Mouse (Mus musculus): ENCODE data around the gene Gm20388. TPM values are rescaled to one million over a fixed set of nuclear protein-coding genes. Genes with fewer than 3 reads are reported as not detected.
A peak's percentile ranks its signal among the peaks of the same experiment; 100 is the strongest.

The Gm20388 gene
- polyA plus RNA-seq, 1 experiment, result 59.3 TPM

- DNase-seq (ENCODE audit: low read depth), result peak; percentile 87
- TF ChIP-seq CTCF (IDR thresholded peaks at IDR 0.05; ENCODE audit: borderline replicate concordance, extremely low read depth, insufficient read depth, insufficient read length), result peak; percentile 27; the same call in 1 of the 2 replicates
- no peak for TF ChIP-seq POLR2A (IDR thresholded peaks at IDR 0.05; ENCODE audit: borderline replicate concordance, extremely low read depth, insufficient read depth, insufficient read length, poor library complexity, severe bottlenecking)
Measured at GRCm38 (mm10) chr8:124286461-124287124, 4376.0 kb downstream of the Gm20388 start.

GRCm38 (mm10) chr8:124288215-124288864 lies 4377.7 kb downstream of the Gm20388 start:
- DNase-seq (ENCODE audit: low read depth), result no peak
- no peak for TF ChIP-seq CTCF (IDR thresholded peaks at IDR 0.05; ENCODE audit: borderline replicate concordance, extremely low read depth, insufficient read depth, insufficient read length)
- no peak for TF ChIP-seq POLR2A (IDR thresholded peaks at IDR 0.05; ENCODE audit: borderline replicate concordance, extremely low read depth, insufficient read depth, insufficient read length, poor library complexity, severe bottlenecking)

GRCm38 (mm10) chr8:124289481-124290050 lies 4378.9 kb downstream of the Gm20388 start:
- DNase-seq (ENCODE audit: low read depth), result no peak
- no peak for TF ChIP-seq POLR2A (IDR thresholded peaks at IDR 0.05; ENCODE audit: borderline replicate concordance, extremely low read depth, insufficient read depth, insufficient read length, poor library complexity, severe bottlenecking)
- TF ChIP-seq CTCF (IDR thresholded peaks at IDR 0.05; ENCODE audit: borderline replicate concordance, extremely low read depth, insufficient read depth, insufficient read length), result no peak

GRCm38 (mm10) chr8:124290911-124291691 lies 4380.5 kb downstream of the Gm20388 start:
- TF ChIP-seq POLR2A (IDR thresholded peaks at IDR 0.05; ENCODE audit: borderline replicate concordance, extremely low read depth, insufficient read depth, insufficient read length, poor library complexity, severe bottlenecking) (no peak), CTCF (IDR thresholded peaks at IDR 0.05; ENCODE audit: borderline replicate concordance, extremely low read depth, insufficient read depth, insufficient read length) (peak; percentile 26; the same call in 1 of the 2 replicates)
- DNase-seq (ENCODE audit: low read depth), result no peak

- TF ChIP-seq POLR2A (IDR thresholded peaks at IDR 0.05; ENCODE audit: borderline replicate concordance, extremely low read depth, insufficient read depth, insufficient read length, poor library complexity, severe bottlenecking) (no peak), CTCF (IDR thresholded peaks at IDR 0.05; ENCODE audit: borderline replicate concordance, extremely low read depth, insufficient read depth, insufficient read length) (no peak)
- DNase-seq (ENCODE audit: low read depth), result no peak
Measured at GRCm38 (mm10) chr8:124291693-124292092, 4381.1 kb downstream of the Gm20388 start.

GRCm38 (mm10) chr8:124292965-124293364 lies 4382.3 kb downstream of the Gm20388 start:
- no peak for DNase-seq (ENCODE audit: low read depth)
- TF ChIP-seq CTCF (IDR thresholded peaks at IDR 0.05; ENCODE audit: borderline replicate concordance, extremely low read depth, insufficient read depth, insufficient read length) (no peak), POLR2A (IDR thresholded peaks at IDR 0.05; ENCODE audit: borderline replicate concordance, extremely low read depth, insufficient read depth, insufficient read length, poor library complexity, severe bottlenecking) (no peak)

GRCm38 (mm10) chr8:124294425-124294824 lies 4383.8 kb downstream of the Gm20388 start:
- TF ChIP-seq POLR2A (IDR thresholded peaks at IDR 0.05; ENCODE audit: borderline replicate concordance, extremely low read depth, insufficient read depth, insufficient read length, poor library complexity, severe bottlenecking), result no peak
- no peak for TF ChIP-seq CTCF (IDR thresholded peaks at IDR 0.05; ENCODE audit: borderline replicate concordance, extremely low read depth, insufficient read depth, insufficient read length)
- no peak for DNase-seq (ENCODE audit: low read depth)

GRCm38 (mm10) chr8:124294900-124295299 lies 4384.3 kb downstream of the Gm20388 start:
- no peak for TF ChIP-seq CTCF (IDR thresholded peaks at IDR 0.05; ENCODE audit: borderline replicate concordance, extremely low read depth, insufficient read depth, insufficient read length)
- TF ChIP-seq POLR2A (IDR thresholded peaks at IDR 0.05; ENCODE audit: borderline replicate concordance, extremely low read depth, insufficient read depth, insufficient read length, poor library complexity, severe bottlenecking), result no peak
- no peak for DNase-seq (ENCODE audit: low read depth)

GRCm38 (mm10) chr8:124295357-124295756 lies 4384.7 kb downstream of the Gm20388 start:
- TF ChIP-seq CTCF (IDR thresholded peaks at IDR 0.05; ENCODE audit: borderline replicate concordance, extremely low read depth, insufficient read depth, insufficient read length), result no peak
- no peak for TF ChIP-seq POLR2A (IDR thresholded peaks at IDR 0.05; ENCODE audit: borderline replicate concordance, extremely low read depth, insufficient read depth, insufficient read length, poor library complexity, severe bottlenecking)
- no peak for DNase-seq (ENCODE audit: low read depth)

- no peak for TF ChIP-seq POLR2A (IDR thresholded peaks at IDR 0.05; ENCODE audit: borderline replicate concordance, extremely low read depth, insufficient read depth, insufficient read length, poor library complexity, severe bottlenecking)
- no peak for TF ChIP-seq CTCF (IDR thresholded peaks at IDR 0.05; ENCODE audit: borderline replicate concordance, extremely low read depth, insufficient read depth, insufficient read length)
- no peak for DNase-seq (ENCODE audit: low read depth)
Measured at GRCm38 (mm10) chr8:124301512-124301911, 4390.9 kb downstream of the Gm20388 start.

All from brain, embryonic 14.5 days (tissue).